9 mouse cellular contexts compared by ENCODE assay signal in genomic region chr8:13204371-13205140, GRCm38 (mm10). TPM values are rescaled to one million over a fixed set of nuclear protein-coding genes. Genes with fewer than 3 reads are reported as not detected.
DNase-seq lines count a peak whose midpoint lies in the region; ATAC-seq lines count a peak whose summit lies in the region.
"Had no signal": no experiment of that assay in that cellular context is flagged by ENCODE, and none has a peak within 500 bp of the region (broad histone marks: within the 10 kb centered on the region; RNA-seq: fewer than 3 reads in every experiment).

No protein-coding gene starts in this region.

- peak; percentile 53 for ATAC-seq in liver, embryonic 16.5 days (ENCODE audit: low read depth)

- peak; percentile 64 for DNase-seq in gastrocnemius, adult 18-20 months (ENCODE audit: low spot score)
- DNase-seq in gastrocnemius, postnatal 14 days, result no peak
- DNase-seq in 3134 (ENCODE audit: extremely low read depth, insufficient read length, low spot score), result peak; percentile 71
- DNase-seq in c-Kit-positive CD71-positive TER-119-positive erythroid progenitor cells, embryonic 14.5 days (ENCODE audit: low spot score), result peak; percentile 76
- DNase-seq in layer of hippocampus, postnatal 36 days, result no peak
- no peak for DNase-seq in right cerebral cortex, postnatal 36 days (ENCODE audit: low spot score in 2 of 2)
- DNase-seq in left cerebral cortex, adult 8-10 months (ENCODE audit: low spot score in 2 of 2), result no peak
- DNase-seq: cerebellum, postnatal 10 days had no signal

- peak overlapping the region; percentile 58 for H3K4me2 ChIP-seq in liver, embryonic 16.5 days (ENCODE audit: low read depth, low read length)

- H3K27me3 ChIP-seq in liver, embryonic 16.5 days (ENCODE audit: control insufficient read depth, insufficient read depth, low read depth, low read length), result peaks cover 3% of the 10 kb centered on the region; the same call in 1 of the 2 replicates

- 39% methylated on average over 12 of the region's 12 CpGs for WGBS in liver, embryonic 16.5 days (ENCODE audit: insufficient replicate concordance)

- intact Hi-C loops in gastrocnemius, postnatal 14 days (cut with DNase I; ENCODE audit: low total_unique reads), result no loop called here

- no peaks in the 10 kb centered on the region for H3K9me3 ChIP-seq in liver, embryonic 16.5 days (replicated peaks; ENCODE audit: control insufficient read depth, low read length)

- H3K9ac ChIP-seq in liver, embryonic 16.5 days (ENCODE audit: low read depth, low read length), result peak overlapping the region; percentile 41

- peaks cover 70% of the 10 kb centered on the region for H3K4me1 ChIP-seq in liver, embryonic 16.5 days (ENCODE audit: control insufficient read depth, low read depth, low read length)

- peak overlapping the region; percentile 32 for H3K4me3 ChIP-seq in liver, embryonic 16.5 days (ENCODE audit: low read depth, low read length)

- H3K36me3 ChIP-seq in liver, embryonic 16.5 days (ENCODE audit: control insufficient read depth, insufficient read depth), result no peaks in the 10 kb centered on the region

- peak overlapping the region; percentile 76 for H3K27ac ChIP-seq in liver, embryonic 16.5 days (ENCODE audit: low read length)

RNA-seq across cellular contexts. Expression of gene Grtp1, which starts 4.1 kb away (rescaled TPM):
- 10 to 100 TPM; 11.5 to 15.0 TPM for total RNA-seq in gastrocnemius, adult 18-20 months (2021)
- 10 to 100 TPM; 10.1 to 12.4 TPM for total RNA-seq in gastrocnemius, postnatal 14 days (2021)
- 6.8 and 8.8 TPM in 2 replicates for polyA plus RNA-seq in liver, embryonic 16.5 days (2015; fragmentation: Nextera tagmentation; extraction: Ambion mirVana)
- total RNA-seq in layer of hippocampus, postnatal 36 days (2021), result 1 to 10 TPM; 3.2 to 3.4 TPM
- total RNA-seq in left cerebral cortex, adult 8-10 months (2022), result 1 to 10 TPM; 5.1 to 7.4 (median 5.7) TPM

RNA-seq across cellular contexts. Expression of gene Lamp1, which starts 45.6 kb away (rescaled TPM):
- 100 to 1,000 TPM; 401 to 443 TPM for total RNA-seq in gastrocnemius, adult 18-20 months (2021)
- total RNA-seq in gastrocnemius, postnatal 14 days (2021), result 100 to 1,000 TPM; 222 to 232 TPM
- 181 and 197 TPM in 2 replicates for polyA plus RNA-seq in liver, embryonic 16.5 days (2015; fragmentation: Nextera tagmentation; extraction: Ambion mirVana)
- total RNA-seq in layer of hippocampus, postnatal 36 days (2021), result 100 to 1,000 TPM; 267 to 270 TPM
- total RNA-seq in left cerebral cortex, adult 8-10 months (2022), result 100 to 1,000 TPM; 296 to 343 (median 307) TPM

RNA-seq across cellular contexts. Expression of gene Adprhl1, which starts 49.4 kb away (rescaled TPM):
- total RNA-seq in gastrocnemius, adult 18-20 months (2021), result 10 to 100 TPM; 59.2 to 95.8 TPM
- 10 to 100 TPM; 51.9 to 71.6 TPM for total RNA-seq in gastrocnemius, postnatal 14 days (2021)
- 0.34 and 0.77 TPM in 2 replicates for polyA plus RNA-seq in liver, embryonic 16.5 days (2015; fragmentation: Nextera tagmentation; extraction: Ambion mirVana)
- 1 to 10 TPM in 1 of 2 experiments, under 1 TPM in 1; 0.27 to 1.3 TPM for total RNA-seq in layer of hippocampus, postnatal 36 days (2021)
- total RNA-seq in left cerebral cortex, adult 8-10 months (2022), result 1 to 10 TPM; 1.4 to 2.3 (median 1.7) TPM

Comparison
In these comparisons a context has a peak if more than half of its experiments do, and no peak if none do; other contexts are left out.
1. DNase-seq: peak in gastrocnemius, adult 18-20 months (single experiment), 3134 (single experiment) and c-Kit-positive CD71-positive TER-119-positive erythroid progenitor cells, embryonic 14.5 days (single experiment); none in gastrocnemius, postnatal 14 days (single experiment), layer of hippocampus, postnatal 36 days (0 of 2), right cerebral cortex, postnatal 36 days (0 of 2) and left cerebral cortex, adult 8-10 months (0 of 2).
2. RNA of gene Adprhl1, which starts 49.4 kb away (total RNA-seq): 59.2 to 95.8 TPM in gastrocnemius, adult 18-20 months and 51.9 to 71.6 TPM in gastrocnemius, postnatal 14 days; 1.4 to 2.3 TPM in left cerebral cortex, adult 8-10 months and 0.27 to 1.3 TPM in layer of hippocampus, postnatal 36 days; every median in the first group is over 10 times any median in the second.